Mouse (Mus musculus) spleen, adult 2 months (tissue): Measurements from ENCODE around the gene Serpinb1a.

Source experiments
- CTCF ChIP-seq: fragments of 200-500 bp; IDR thresholded peaks from 2 replicates; pipeline ENCODE4 v1.5.1; 2011; ENCODE audit warnings: mild to moderate bottlenecking, inconsistent platforms; ENCODE audit not compliant: insufficient read depth, insufficient read length, insufficient replicate concordance; ENCODE audit errors: extremely low read depth
- POLR2A ChIP-seq: fragments of 200-500 bp; IDR thresholded peaks from 2 replicates; pipeline ENCODE4 v1.6.1; 2011; ENCODE audit warnings: low read depth, low read length, inconsistent platforms

- TF ChIP-seq CTCF (no peak), POLR2A (no peak)
Observed at GRCm38 (mm10) chr13:32807624-32808023, 43.4 kb downstream of the Serpinb1a start.
